Mouse (Mus musculus): Measurements from ENCODE around the gene Gm37419. TPM values are rescaled to one million over a fixed set of nuclear protein-coding genes. Genes with fewer than 3 reads are reported as not detected.

The Gm37419 gene
- polyA plus RNA-seq, 1 experiment from 2014 or later = not detected

DNA sequence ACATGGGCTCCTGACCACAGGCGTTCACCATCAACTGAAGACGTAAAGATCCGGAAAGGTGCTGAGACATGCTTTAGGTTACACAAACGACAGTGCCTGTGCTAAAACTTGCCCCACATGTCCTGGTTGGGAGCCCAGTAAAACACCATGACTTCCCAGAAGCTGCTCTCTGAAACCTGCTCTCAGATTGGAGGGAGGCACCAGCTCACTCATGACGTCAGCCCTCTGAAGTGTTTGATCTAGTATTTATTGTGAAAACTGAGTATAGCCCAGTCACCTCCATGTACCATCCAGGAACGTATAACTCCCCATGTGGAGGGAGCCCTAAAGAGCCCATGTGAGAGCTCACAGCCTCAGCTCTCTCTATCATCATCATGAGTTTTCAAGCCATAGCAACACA lies 9.6 kb downstream of the Gm37419 start:
- Histone ChIP-seq H3K27ac (ENCODE audit: low read depth, low read length) (no peak overlapping the region), H3K4me1 (ENCODE audit: control insufficient read depth, insufficient read depth, low read length) (0 out of 2 replicates have a peak, but pooled peaks cover 3% of the 10 kb centered on the region), H3K9me3 (replicated peaks; ENCODE audit: control insufficient read depth, low read length) (no peaks in the 10 kb centered on the region), H3K36me3 (ENCODE audit: control insufficient read depth, insufficient read depth, low read length) (no peaks in the 10 kb centered on the region), H3K27me3 (ENCODE audit: control insufficient read depth, insufficient read depth, low read length) (no peaks in the 10 kb centered on the region), H3K9ac (ENCODE audit: low read depth, low read length) (no peak overlapping the region), H3K4me3 (ENCODE audit: low read depth, low read length) (no peak overlapping the region), H3K4me2 (no peak overlapping the region)
- no peak for ATAC-seq (replicated peaks; ENCODE audit: insufficient number of reproducible peaks, low FRiP score, low TSS enrichment)
- WGBS (ENCODE audit: insufficient replicate concordance) = 81% methylated on average over 6 of the region's 6 CpGs

DNA sequence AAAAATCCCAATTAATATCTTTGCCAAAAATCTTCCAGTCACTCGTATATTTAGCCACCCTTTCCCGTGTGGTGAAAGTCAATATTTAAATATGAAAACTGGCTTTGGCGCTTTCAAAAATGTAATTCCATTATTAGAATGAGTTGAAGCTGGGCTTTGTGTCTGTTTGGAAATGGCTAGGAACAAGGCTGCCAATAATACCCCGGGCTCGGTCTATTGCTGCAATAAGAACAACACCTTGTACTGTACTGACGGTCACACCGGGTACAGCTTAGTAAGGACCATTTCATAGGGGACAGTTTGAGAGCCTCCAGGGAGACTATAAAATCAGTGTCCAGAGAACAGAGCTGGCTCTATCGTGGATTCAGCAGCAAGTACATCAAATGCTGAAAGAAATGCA lies 17.6 kb downstream of the Gm37419 start:
- no peak for ATAC-seq (replicated peaks; ENCODE audit: insufficient number of reproducible peaks, low FRiP score, low TSS enrichment)
- H3K27ac ChIP-seq (ENCODE audit: low read depth, low read length) = no peak overlapping the region
- WGBS (ENCODE audit: insufficient replicate concordance) = 83% methylated on average over 8 of the region's 8 CpGs

DNA sequence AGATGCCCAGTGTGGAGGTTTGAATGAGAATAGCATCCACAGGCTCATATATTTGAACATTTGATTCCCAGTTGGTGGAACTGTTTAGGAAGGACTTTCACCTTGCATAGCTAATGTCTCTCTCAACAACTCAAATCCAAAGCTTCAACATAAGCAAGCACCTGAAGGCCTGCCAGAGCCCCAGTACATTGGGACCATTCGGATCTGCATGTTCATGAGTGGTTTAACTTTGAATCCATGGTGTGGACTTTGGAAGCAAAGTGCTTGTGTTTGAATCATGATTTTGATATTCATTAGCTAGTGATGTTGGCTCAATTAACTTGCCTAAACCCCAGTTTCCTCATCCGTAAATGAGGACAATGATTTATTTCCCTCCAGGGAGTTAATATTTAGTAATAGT lies 21.6 kb downstream of the Gm37419 start:
- no peak for ATAC-seq (replicated peaks; ENCODE audit: insufficient number of reproducible peaks, low FRiP score, low TSS enrichment)

More for the DNA sequence above, 17.6 kb downstream of the Gm37419 start:
- no peaks in the 10 kb centered on the region for H3K9me3 ChIP-seq (replicated peaks; ENCODE audit: control insufficient read depth, low read length)
- H3K4me1 ChIP-seq (ENCODE audit: control insufficient read depth, insufficient read depth, low read length) = no peaks in the 10 kb centered on the region
- H3K4me3 ChIP-seq (ENCODE audit: low read depth, low read length) = no peak overlapping the region
- no peaks in the 10 kb centered on the region for H3K36me3 ChIP-seq (ENCODE audit: control insufficient read depth, insufficient read depth, low read length)
- no peaks in the 10 kb centered on the region for H3K27me3 ChIP-seq (ENCODE audit: control insufficient read depth, insufficient read depth, low read length)
- H3K9ac ChIP-seq (ENCODE audit: low read depth, low read length) = no peak overlapping the region
- H3K4me2 ChIP-seq = no peak overlapping the region

GRCm38 (mm10) chr16:24011306-24011705 lies 23.0 kb downstream of the Gm37419 start:
- ATAC-seq (replicated peaks; ENCODE audit: insufficient number of reproducible peaks, low FRiP score, low TSS enrichment) = no peak
- H3K9ac ChIP-seq (ENCODE audit: low read depth, low read length) = no peak overlapping the region
- H3K27ac ChIP-seq (ENCODE audit: low read depth, low read length) = no peak overlapping the region
- no peak overlapping the region for H3K4me2 ChIP-seq
- no peaks in the 10 kb centered on the region for H3K36me3 ChIP-seq (ENCODE audit: control insufficient read depth, insufficient read depth, low read length)
- H3K9me3 ChIP-seq (replicated peaks; ENCODE audit: control insufficient read depth, low read length) = no peaks in the 10 kb centered on the region
- H3K4me3 ChIP-seq (ENCODE audit: low read depth, low read length) = no peak overlapping the region
- WGBS (ENCODE audit: insufficient replicate concordance) = 59% methylated on average over 3 of the region's 3 CpGs
- no peaks in the 10 kb centered on the region for H3K27me3 ChIP-seq (ENCODE audit: control insufficient read depth, insufficient read depth, low read length)
- no peaks in the 10 kb centered on the region for H3K4me1 ChIP-seq (ENCODE audit: control insufficient read depth, insufficient read depth, low read length)

More for the DNA sequence above, 21.6 kb downstream of the Gm37419 start:
- WGBS (ENCODE audit: insufficient replicate concordance) = 84% methylated on average over 2 of the region's 2 CpGs
- no peak overlapping the region for H3K4me2 ChIP-seq
- H3K4me1 ChIP-seq (ENCODE audit: control insufficient read depth, insufficient read depth, low read length) = no peaks in the 10 kb centered on the region
- H3K27ac ChIP-seq (ENCODE audit: low read depth, low read length) = no peak overlapping the region
- no peaks in the 10 kb centered on the region for H3K36me3 ChIP-seq (ENCODE audit: control insufficient read depth, insufficient read depth, low read length)
- H3K4me3 ChIP-seq (ENCODE audit: low read depth, low read length) = no peak overlapping the region
- H3K27me3 ChIP-seq (ENCODE audit: control insufficient read depth, insufficient read depth, low read length) = no peaks in the 10 kb centered on the region
- no peak overlapping the region for H3K9ac ChIP-seq (ENCODE audit: low read depth, low read length)
- no peaks in the 10 kb centered on the region for H3K9me3 ChIP-seq (replicated peaks; ENCODE audit: control insufficient read depth, low read length)

DNA sequence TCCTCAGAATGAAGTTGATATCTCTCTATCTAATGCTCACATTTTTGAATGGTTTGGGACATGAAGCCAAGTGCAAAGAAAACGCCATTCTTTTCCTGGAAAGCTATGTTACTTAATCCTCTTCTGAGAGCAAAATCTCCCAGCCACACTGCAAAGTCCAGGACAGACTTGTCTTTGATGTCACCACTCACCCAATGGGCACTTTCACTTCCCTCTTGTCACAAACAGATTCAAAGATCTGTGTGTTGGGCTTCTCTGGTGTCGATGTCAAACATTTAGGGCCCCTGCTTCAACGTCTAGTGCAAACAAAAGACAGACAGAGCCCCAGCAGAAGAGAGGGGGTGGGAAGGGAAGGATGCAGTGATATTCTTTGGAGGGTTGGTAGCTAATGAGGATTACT lies 23.8 kb downstream of the Gm37419 start:
- no peak overlapping the region for H3K4me3 ChIP-seq (ENCODE audit: low read depth, low read length)
- H3K9me3 ChIP-seq (replicated peaks; ENCODE audit: control insufficient read depth, low read length) = no peaks in the 10 kb centered on the region
- H3K9ac ChIP-seq (ENCODE audit: low read depth, low read length) = no peak overlapping the region
- H3K27ac ChIP-seq (ENCODE audit: low read depth, low read length) = no peak overlapping the region
- no peak for ATAC-seq (replicated peaks; ENCODE audit: insufficient number of reproducible peaks, low FRiP score, low TSS enrichment)
- H3K27me3 ChIP-seq (ENCODE audit: control insufficient read depth, insufficient read depth, low read length) = no peaks in the 10 kb centered on the region
- H3K4me2 ChIP-seq = no peak overlapping the region
- H3K4me1 ChIP-seq (ENCODE audit: control insufficient read depth, insufficient read depth, low read length) = no peaks in the 10 kb centered on the region
- no peaks in the 10 kb centered on the region for H3K36me3 ChIP-seq (ENCODE audit: control insufficient read depth, insufficient read depth, low read length)
- WGBS (ENCODE audit: insufficient replicate concordance) = 27% methylated on average over 3 of the region's 3 CpGs

GRCm38 (mm10) chr16:24014378-24014777 lies 26.1 kb downstream of the Gm37419 start:
- WGBS (ENCODE audit: insufficient replicate concordance) = 38% methylated on average over 3 of the region's 3 CpGs
- Histone ChIP-seq H3K36me3 (ENCODE audit: control insufficient read depth, insufficient read depth, low read length) (no peaks in the 10 kb centered on the region), H3K27me3 (ENCODE audit: control insufficient read depth, insufficient read depth, low read length) (no peaks in the 10 kb centered on the region), H3K4me2 (no peak overlapping the region), H3K4me1 (ENCODE audit: control insufficient read depth, insufficient read depth, low read length) (no peaks in the 10 kb centered on the region), H3K4me3 (ENCODE audit: low read depth, low read length) (no peak overlapping the region), H3K27ac (ENCODE audit: low read depth, low read length) (no peak overlapping the region), H3K9ac (ENCODE audit: low read depth, low read length) (no peak overlapping the region), H3K9me3 (replicated peaks; ENCODE audit: control insufficient read depth, low read length) (no peaks in the 10 kb centered on the region)
- ATAC-seq (replicated peaks; ENCODE audit: insufficient number of reproducible peaks, low FRiP score, low TSS enrichment) = no peak

GRCm38 (mm10) chr16:24016273-24016672 lies 28.0 kb downstream of the Gm37419 start:
- no peak overlapping the region for H3K27ac ChIP-seq (ENCODE audit: low read depth, low read length)
- H3K9ac ChIP-seq (ENCODE audit: low read depth, low read length) = no peak overlapping the region
- H3K4me3 ChIP-seq (ENCODE audit: low read depth, low read length) = no peak overlapping the region
- no peaks in the 10 kb centered on the region for H3K36me3 ChIP-seq (ENCODE audit: control insufficient read depth, insufficient read depth, low read length)
- H3K9me3 ChIP-seq (replicated peaks; ENCODE audit: control insufficient read depth, low read length) = no peaks in the 10 kb centered on the region
- no peaks in the 10 kb centered on the region for H3K27me3 ChIP-seq (ENCODE audit: control insufficient read depth, insufficient read depth, low read length)
- H3K4me1 ChIP-seq (ENCODE audit: control insufficient read depth, insufficient read depth, low read length) = no peaks in the 10 kb centered on the region
- ATAC-seq (replicated peaks; ENCODE audit: insufficient number of reproducible peaks, low FRiP score, low TSS enrichment) = no peak
- H3K4me2 ChIP-seq = no peak overlapping the region
- 59% methylated on average over 6 of the region's 6 CpGs for WGBS (ENCODE audit: insufficient replicate concordance)

- Histone ChIP-seq H3K36me3 (ENCODE audit: control insufficient read depth, insufficient read depth, low read length) (no peaks in the 10 kb centered on the region), H3K4me3 (ENCODE audit: low read depth, low read length) (no peak overlapping the region), H3K27ac (ENCODE audit: low read depth, low read length) (no peak overlapping the region), H3K4me2 (no peak overlapping the region), H3K27me3 (ENCODE audit: control insufficient read depth, insufficient read depth, low read length) (no peaks in the 10 kb centered on the region), H3K4me1 (ENCODE audit: control insufficient read depth, insufficient read depth, low read length) (no peaks in the 10 kb centered on the region), H3K9ac (ENCODE audit: low read depth, low read length) (no peak overlapping the region), H3K9me3 (replicated peaks; ENCODE audit: control insufficient read depth, low read length) (no peaks in the 10 kb centered on the region)
- WGBS (ENCODE audit: insufficient replicate concordance) = 58% methylated on average over 5 of the region's 5 CpGs
- ATAC-seq (replicated peaks; ENCODE audit: insufficient number of reproducible peaks, low FRiP score, low TSS enrichment) = no peak
Measured at GRCm38 (mm10) chr16:24016742-24017141, 28.5 kb downstream of the Gm37419 start.

GRCm38 (mm10) chr16:24021722-24022121 lies 33.4 kb downstream of the Gm37419 start:
- H3K4me2 ChIP-seq = no peak overlapping the region
- no peaks in the 10 kb centered on the region for H3K4me1 ChIP-seq (ENCODE audit: control insufficient read depth, insufficient read depth, low read length)
- ATAC-seq (replicated peaks; ENCODE audit: insufficient number of reproducible peaks, low FRiP score, low TSS enrichment) = no peak
- H3K9ac ChIP-seq (ENCODE audit: low read depth, low read length) = no peak overlapping the region
- H3K36me3 ChIP-seq (ENCODE audit: control insufficient read depth, insufficient read depth, low read length) = no peaks in the 10 kb centered on the region
- H3K27ac ChIP-seq (ENCODE audit: low read depth, low read length) = no peak overlapping the region
- no peaks in the 10 kb centered on the region for H3K9me3 ChIP-seq (replicated peaks; ENCODE audit: control insufficient read depth, low read length)
- WGBS (ENCODE audit: insufficient replicate concordance) = 37% methylated on average over 1 of the region's 1 CpGs
- H3K4me3 ChIP-seq (ENCODE audit: low read depth, low read length) = no peak overlapping the region
- H3K27me3 ChIP-seq (ENCODE audit: control insufficient read depth, insufficient read depth, low read length) = no peaks in the 10 kb centered on the region
